Mouse (Mus musculus) MEL (cell line): ENCODE data around the gene Slfnl1. TPM values are rescaled to one million over a fixed set of nuclear protein-coding genes. Genes with fewer than 3 reads are reported as not detected.

Experiments
- polyA plus RNA-seq, 2 experiments: library from polyadenylated mRNA; stranded (reverse) in 1 of 2; unstranded in 1 of 2; fragments of >175 nt in 1 of 2; fragments of >200 nt in 1 of 2; gene quantifications; 2 replicates each; pipeline versions ENCODE4 v1.2.1 to v1.2.4; 2012; ENCODE audit warnings: low replicate concordance in 2 of 2, low read depth in 1 of 2; ENCODE audit not compliant: insufficient read length in 2 of 2, insufficient read depth in 1 of 2, missing spikeins in 1 of 2
- total RNA-seq: library from RNA; depleted of rRNA; stranded (reverse); fragments of 300-350 nt; gene quantifications from 2 replicates; pipeline ENCODE4 v1.2.3, GENCODE M21; 2012; rRNA removed

The Slfnl1 gene
- total and polyA plus RNA-seq, 3 experiments = 0.06 TPM; not detected in 2

Other genes starting within 250 kb of the Slfnl1 start
- gene Foxo6, start 244.9 kb upstream of the Slfnl1 start, total RNA-seq = 0.23 and 0.31 TPM in 2 replicates
- 1 to 10 TPM in 1 of 2 experiments, not detected in 1; 3.4 TPM for gene Foxo6, start 244.9 kb upstream of the Slfnl1 start, polyA plus RNA-seq
- 6.0 and 7.5 TPM in 2 replicates for gene Scmh1, start 127.0 kb upstream of the Slfnl1 start, total RNA-seq
- gene Scmh1, start 127.0 kb upstream of the Slfnl1 start, polyA plus RNA-seq = 10 to 100 TPM in 1 of 2 experiments, not detected in 1; 66.8 TPM
- gene Ctps, start 38.0 kb downstream of the Slfnl1 start, total RNA-seq = 76.7 and 81.2 TPM in 2 replicates
- gene Ctps, start 38.0 kb downstream of the Slfnl1 start, polyA plus RNA-seq = 10 to 100 TPM in 1 of 2 experiments, not detected in 1; 82.2 TPM
- gene Gm8439, start 56.5 kb downstream of the Slfnl1 start, total RNA-seq = not detected in 2 replicates
- not detected for gene Gm8439, start 56.5 kb downstream of the Slfnl1 start, polyA plus RNA-seq
- gene Cited4, start 134.3 kb downstream of the Slfnl1 start, total RNA-seq = 18.2 and 23.3 TPM in 2 replicates
- gene Cited4, start 134.3 kb downstream of the Slfnl1 start, polyA plus RNA-seq = 10 to 100 TPM in 1 of 2 experiments, not detected in 1; 58.1 TPM
- gene Kcnq4, start 216.4 kb downstream of the Slfnl1 start, total RNA-seq = not detected in 2 replicates
- gene Kcnq4, start 216.4 kb downstream of the Slfnl1 start, polyA plus RNA-seq = under 1 TPM in 1 of 2 experiments, not detected in 1; 0.07 TPM